Mouse (Mus musculus) lung, adult 2 months (tissue): ENCODE data around the gene Ppp1r12a.

Experiments used
- CTCF ChIP-seq: fragments of 200-500 bp; IDR thresholded peaks from 2 replicates; pipeline ENCODE4 v1.5.1; 2011; ENCODE audit warnings: mild to moderate bottlenecking, low read length, control low read depth; ENCODE audit not compliant: insufficient read depth
- POLR2A ChIP-seq: fragments of 200-500 bp; IDR thresholded peaks from 2 replicates; pipeline ENCODE4 v1.6.1; 2011; ENCODE audit warnings: low read depth, mild to moderate bottlenecking, control low read depth, low read length, borderline replicate concordance; ENCODE audit errors: extremely low read depth

DNA sequence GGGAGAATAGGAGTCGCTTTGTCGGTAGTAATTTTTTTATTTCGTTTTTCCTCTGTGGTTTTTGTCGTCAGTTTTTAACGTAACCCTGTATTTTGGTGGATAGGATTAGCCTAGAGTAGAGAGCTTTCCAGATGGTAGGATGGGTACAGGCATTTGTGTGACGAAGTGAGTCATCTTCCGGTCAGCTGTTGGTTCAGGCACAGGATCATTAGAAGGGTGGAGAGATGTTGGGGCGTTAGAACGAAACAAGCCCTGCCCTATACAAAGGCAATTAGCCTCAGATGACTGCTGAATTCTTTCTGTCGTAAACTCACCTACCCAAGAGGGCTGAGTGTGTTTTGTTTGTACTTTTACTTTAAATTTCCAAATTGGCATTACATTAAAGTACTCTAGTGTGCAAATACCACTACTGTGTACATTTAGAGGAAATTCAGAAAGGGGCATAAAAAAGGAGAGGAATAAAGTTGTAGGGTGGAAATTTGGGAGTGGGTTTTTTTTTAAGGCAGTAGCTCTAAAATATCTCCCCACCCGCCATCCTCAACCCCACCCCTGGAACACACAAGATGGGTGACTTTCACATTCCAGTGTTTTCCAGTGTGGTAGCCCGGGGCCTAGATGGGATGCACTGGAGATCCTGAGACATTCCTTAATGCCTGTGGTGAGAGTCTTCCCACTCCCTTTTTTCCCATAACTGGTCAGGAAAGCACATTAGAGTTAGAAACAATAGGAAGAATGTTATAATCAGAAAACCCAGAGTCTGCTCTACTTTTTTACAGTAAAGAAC is 129.9 kb downstream of the Ppp1r12a start:
- TF ChIP-seq POLR2A (no peak), CTCF (no peak)
